Mouse (Mus musculus) cerebellum, adult 2 months (tissue): ENCODE measurements around the gene Fchsd2. TPM values are rescaled to one million over a fixed set of nuclear protein-coding genes. Genes with fewer than 3 reads are reported as not detected.

ENCODE experiments used
- DNase-seq, 2 experiments: peaks; one replicate each; pipeline ENCODE4 v3.0.0; 2021
- H3K27ac ChIP-seq: fragments of 200-500 bp; 2 replicates; pipeline ENCODE4 v1.5.1; 2012; ENCODE audit warnings: low read length, control low read depth, inconsistent platforms; ENCODE audit not compliant: insufficient read depth
- H3K27me3 ChIP-seq: fragments of 200-500 bp; 2 replicates; pipeline ENCODE4 v1.6.1; 2012; ENCODE audit warnings: inconsistent platforms, mild to moderate bottlenecking, low read length, moderate library complexity; ENCODE audit not compliant: control insufficient read depth, insufficient read depth
- H3K4me1 ChIP-seq: fragments of 200-500 bp; 2 replicates; pipeline ENCODE4 v1.6.1; 2011; ENCODE audit warnings: low read length; ENCODE audit not compliant: control insufficient read depth, insufficient read depth
- H3K4me3 ChIP-seq: fragments of 200-500 bp; replicated peaks from 2 replicates; pipeline ENCODE3; 2011; ENCODE audit warnings: mild to moderate bottlenecking, low read depth, low read length, control low read depth; ENCODE audit not compliant: insufficient read depth
- CTCF ChIP-seq: fragments of 200-500 bp; IDR thresholded peaks from 2 replicates; pipeline ENCODE4 v1.5.1; 2011; ENCODE audit warnings: low read depth, mild to moderate bottlenecking, control low read depth, low read length, moderate library complexity, borderline replicate concordance; ENCODE audit not compliant: insufficient read depth
- POLR2A ChIP-seq: fragments of 200-500 bp; IDR thresholded peaks from 2 replicates; pipeline ENCODE4 v1.6.1; 2011; ENCODE audit warnings: low read length, control low read depth, borderline replicate concordance; ENCODE audit not compliant: insufficient read depth
- WGBS: fragments of 180-500 bp; shearing (Covaris S2); methylation state at CpG from one replicate; pipeline ENCODE4 v1.1.7; 2018; 5-methylcytosine and 5-hydroxymethylcytosine counted together
- polyA plus RNA-seq: library from polyadenylated mRNA; depleted of rRNA; stranded (reverse); fragments of >200 nt; gene quantifications from 2 replicates; pipeline ENCODE4 v1.2.3, GENCODE M21; 2012

The Fchsd2 gene
- polyA plus RNA-seq, 1 experiment = 29.3 TPM

DNA sequence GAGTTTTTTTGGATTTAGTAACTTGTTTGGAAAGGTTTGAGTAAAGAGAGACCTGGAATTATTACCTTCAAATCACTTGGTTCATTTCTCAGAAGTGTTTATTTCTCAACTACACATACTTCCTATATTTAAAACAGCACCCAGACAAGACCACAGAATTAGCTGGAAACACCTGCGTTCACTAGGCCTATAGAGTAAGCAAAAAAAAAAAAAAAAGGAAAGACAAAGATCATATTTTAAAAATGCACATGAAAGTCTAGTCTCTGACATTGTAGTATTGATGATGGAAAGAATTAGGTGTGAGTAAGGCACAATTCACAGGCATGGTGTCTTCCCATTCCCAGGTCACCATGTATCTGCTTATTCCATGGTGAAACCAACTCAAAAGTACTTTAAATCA lies 118.2 kb downstream of the Fchsd2 start:
- H3K27me3 ChIP-seq = no peaks in the 10 kb centered on the region
- no peaks in the 10 kb centered on the region for H3K4me1 ChIP-seq
- no peak overlapping the region for H3K4me3 ChIP-seq
- TF ChIP-seq CTCF (no peak), POLR2A (no peak)
- no peak for DNase-seq
- 97% methylated on average over 1 of the region's 1 CpGs for WGBS
- no peak overlapping the region for H3K27ac ChIP-seq

DNA sequence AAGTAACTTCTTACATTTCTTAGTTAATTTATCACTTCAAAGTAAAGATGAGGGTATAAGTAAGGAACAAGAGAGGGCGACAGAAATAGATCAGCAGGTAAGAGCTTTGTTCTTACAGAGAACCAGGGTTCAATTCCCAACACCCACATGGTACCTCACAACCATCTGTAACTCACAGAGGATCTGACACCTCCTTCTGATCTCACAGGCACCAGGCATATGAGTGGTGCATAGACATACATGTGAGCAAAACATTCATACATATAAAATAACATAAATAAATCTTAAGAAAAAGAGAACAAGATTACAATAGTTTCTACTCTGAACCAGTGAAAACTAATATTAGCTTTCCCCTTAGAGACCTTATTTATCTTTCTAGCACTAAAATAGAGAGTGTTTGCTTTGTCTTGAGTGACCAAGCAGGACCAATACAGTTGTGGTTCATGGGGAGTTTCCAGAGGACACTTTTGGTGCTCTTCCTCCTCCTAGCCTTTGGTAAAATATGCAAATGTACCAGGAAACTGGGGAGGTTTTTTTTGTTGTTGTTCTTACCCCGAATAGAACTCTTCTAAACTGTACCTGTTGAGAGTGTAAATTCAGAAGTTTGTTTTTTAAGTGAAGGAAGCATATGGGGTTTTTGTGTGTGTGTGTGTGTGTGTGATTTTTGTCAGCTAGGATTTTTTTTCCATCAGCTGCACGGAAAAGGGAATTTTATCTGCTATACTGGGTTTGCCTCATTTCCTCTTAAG lies 121.0 kb downstream of the Fchsd2 start:
- H3K4me3 ChIP-seq = no peak overlapping the region
- no peaks in the 10 kb centered on the region for H3K27me3 ChIP-seq
- TF ChIP-seq CTCF (no peak), POLR2A (no peak)
- H3K4me1 ChIP-seq = no peaks in the 10 kb centered on the region
- WGBS = 87% methylated on average over 3 of the region's 3 CpGs
- no peak for DNase-seq
- no peak overlapping the region for H3K27ac ChIP-seq

DNA sequence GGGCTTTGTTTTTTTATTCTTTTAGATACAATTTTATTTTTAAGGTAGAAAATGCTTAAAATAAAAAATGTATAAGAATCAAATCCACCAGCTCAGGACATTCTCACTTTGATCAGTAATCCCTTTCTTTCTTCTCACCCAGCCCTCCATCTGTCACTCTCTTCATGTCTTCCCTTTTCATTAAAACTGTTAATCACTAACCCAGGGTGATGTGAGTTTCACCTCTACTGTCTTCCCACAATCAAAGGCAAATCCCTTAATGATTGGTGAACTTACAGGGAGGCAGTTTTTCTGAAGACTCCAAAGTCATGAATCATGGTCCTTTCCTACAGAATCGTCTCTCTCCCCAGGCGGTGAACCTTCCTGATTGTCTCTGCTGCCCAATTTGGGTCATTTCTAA lies 124.1 kb downstream of the Fchsd2 start:
- Histone ChIP-seq H3K4me1 (no peaks in the 10 kb centered on the region), H3K4me3 (no peak overlapping the region), H3K27ac (no peak overlapping the region), H3K27me3 (no peaks in the 10 kb centered on the region)
- no peak for DNase-seq
- 88% methylated on average over 2 of the region's 2 CpGs for WGBS
- no peak for TF ChIP-seq POLR2A

DNA sequence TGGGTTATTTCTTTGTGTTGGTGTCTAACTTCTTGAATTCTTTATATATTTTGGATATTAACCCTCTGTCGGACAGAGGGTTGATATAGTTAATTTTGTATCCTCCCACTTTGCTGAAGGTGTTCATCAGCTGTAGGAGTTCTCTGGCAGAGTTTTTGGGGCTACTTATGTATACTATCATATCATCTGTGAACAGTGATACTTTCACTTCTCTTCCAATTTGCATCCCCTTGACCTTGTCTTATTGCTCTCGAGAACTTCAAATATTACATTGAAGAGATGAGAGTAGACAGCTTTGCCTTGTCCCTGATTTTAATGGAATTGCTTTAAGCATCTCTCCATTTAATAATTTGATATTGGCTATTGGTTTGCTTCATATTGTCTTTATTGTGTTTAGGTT lies 130.8 kb downstream of the Fchsd2 start:
- WGBS = 100% methylated on average over 2 of the region's 2 CpGs
- Histone ChIP-seq H3K27me3 (no peaks in the 10 kb centered on the region), H3K27ac (no peak overlapping the region), H3K4me3 (no peak overlapping the region), H3K4me1 (no peaks in the 10 kb centered on the region)
- no peak for TF ChIP-seq CTCF
- TF ChIP-seq POLR2A = no peak
- DNase-seq = no peak

DNA sequence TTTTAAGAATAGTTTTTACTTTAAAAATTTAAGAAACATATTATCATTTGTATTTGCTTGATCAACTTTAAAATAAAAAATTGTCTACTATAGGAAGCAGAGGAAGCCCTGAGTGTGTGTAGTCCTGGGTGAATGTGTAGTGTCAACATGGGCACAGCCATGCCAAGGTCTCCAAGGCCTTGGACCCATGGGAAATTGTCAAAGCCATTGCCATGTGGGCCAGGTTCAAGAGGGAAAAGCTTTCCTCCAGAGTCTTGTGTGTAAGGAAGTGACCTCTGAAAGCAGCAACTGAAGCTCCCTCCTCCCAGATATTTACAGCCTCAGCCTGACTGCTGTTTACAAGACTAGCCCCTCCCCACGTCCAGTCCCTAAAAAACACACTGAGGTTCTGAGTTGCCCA lies 136.7 kb downstream of the Fchsd2 start:
- H3K4me1 ChIP-seq = peaks cover 3% of the 10 kb centered on the region; the same call in 1 of the 2 replicates
- TF ChIP-seq POLR2A = no peak
- TF ChIP-seq CTCF = no peak
- WGBS = 83% methylated on average over 1 of the region's 1 CpGs

DNA sequence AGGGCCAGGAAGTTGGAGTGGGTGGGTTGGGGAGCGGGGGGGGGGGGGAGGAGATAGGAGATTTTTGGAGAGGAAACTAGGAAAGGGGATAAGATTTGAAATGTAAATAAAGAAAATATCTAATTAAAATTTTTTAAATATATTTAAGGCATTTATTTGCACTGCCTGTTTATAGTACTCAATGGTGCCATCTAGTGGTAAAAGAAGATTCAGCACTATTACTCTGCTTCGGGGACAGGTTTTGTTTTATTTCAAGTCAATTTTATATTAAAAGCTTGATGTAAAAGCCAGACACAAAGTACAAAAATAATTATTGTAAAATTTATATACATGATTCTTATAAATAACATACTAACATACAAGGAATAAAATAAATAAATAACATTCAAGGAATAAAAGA lies 138.8 kb downstream of the Fchsd2 start:
- no peak overlapping the region for H3K4me3 ChIP-seq
- H3K27ac ChIP-seq = no peak overlapping the region
- TF ChIP-seq POLR2A = no peak
- TF ChIP-seq CTCF = no peak
- 26% methylated on average over 2 of the region's 2 CpGs for WGBS
- peaks cover 3% of the 10 kb centered on the region; the same call in 1 of the 2 replicates for H3K4me1 ChIP-seq
- H3K27me3 ChIP-seq = no peaks in the 10 kb centered on the region
- peak in 1 of 2 experiments; percentile 35 for DNase-seq

More for the DNA sequence above, 136.7 kb downstream of the Fchsd2 start:
- Histone ChIP-seq H3K27ac (no peak overlapping the region), H3K27me3 (no peaks in the 10 kb centered on the region), H3K4me3 (no peak overlapping the region)
- no peak for DNase-seq

DNA sequence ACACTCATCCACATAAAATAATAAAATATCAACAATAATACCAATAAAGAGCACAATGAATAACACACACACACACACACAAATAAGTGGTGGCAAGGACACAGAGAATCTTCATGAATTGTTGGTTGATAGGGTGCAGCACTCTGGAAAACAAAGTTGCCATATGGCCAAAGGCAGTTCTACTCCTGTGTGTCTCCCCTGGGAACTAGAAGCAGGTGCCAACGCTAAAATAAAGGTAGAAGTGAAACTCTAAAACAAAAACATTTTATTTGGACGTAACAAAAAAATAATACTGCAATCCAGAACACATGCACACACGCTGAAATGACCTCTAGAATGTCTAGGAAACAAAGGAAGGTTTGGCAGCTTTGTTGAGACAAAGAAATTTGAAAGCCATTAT lies 140.1 kb downstream of the Fchsd2 start:
- H3K4me1 ChIP-seq = peaks cover 3% of the 10 kb centered on the region; the same call in 1 of the 2 replicates
- H3K4me3 ChIP-seq = no peak overlapping the region
- TF ChIP-seq POLR2A (no peak), CTCF (no peak)
- DNase-seq = no peak
- 30% methylated on average over 3 of the region's 3 CpGs for WGBS
- H3K27ac ChIP-seq = no peak overlapping the region
- no peaks in the 10 kb centered on the region for H3K27me3 ChIP-seq

DNA sequence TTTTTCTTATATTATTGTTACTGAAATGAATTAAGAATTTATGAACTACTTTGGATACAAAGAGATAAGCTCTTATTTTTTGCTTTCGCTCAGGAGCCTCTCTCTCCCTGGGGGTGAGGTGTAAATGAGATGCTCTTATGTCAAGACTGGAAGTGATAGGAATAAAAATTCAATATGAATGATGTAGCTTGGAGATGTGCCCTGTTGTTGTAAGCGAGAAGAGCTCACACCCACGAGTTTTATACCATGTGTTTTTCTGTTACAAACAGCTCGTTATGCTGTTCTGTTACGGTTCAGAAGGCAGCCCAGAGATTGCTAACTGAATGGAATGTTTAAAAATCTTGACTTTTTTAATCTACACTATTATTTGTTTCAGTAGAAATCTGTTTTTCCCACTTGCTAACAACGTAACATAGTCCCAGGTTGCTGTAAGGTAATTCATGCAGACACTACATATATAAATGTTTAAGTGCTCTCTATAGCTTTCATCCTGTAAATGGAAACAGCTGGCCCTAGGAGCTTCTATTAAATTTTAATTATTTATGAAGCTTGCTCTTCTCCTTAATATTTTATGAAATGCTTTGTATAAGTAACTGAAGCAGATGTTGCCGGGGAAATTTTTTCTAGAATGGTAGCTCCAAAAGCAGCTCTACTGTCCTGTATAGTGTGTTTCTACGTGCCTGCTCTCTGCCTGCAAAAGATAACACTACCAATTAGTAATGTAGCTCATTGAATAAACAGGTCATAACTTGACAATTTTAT lies 144.2 kb downstream of the Fchsd2 start:
- H3K27ac ChIP-seq = no peak overlapping the region

More for the DNA sequence above, 144.2 kb downstream of the Fchsd2 start:
- Histone ChIP-seq H3K4me3 (no peak overlapping the region), H3K27me3 (no peaks in the 10 kb centered on the region), H3K4me1 (peaks cover 3% of the 10 kb centered on the region; the same call in 1 of the 2 replicates)
- TF ChIP-seq CTCF = no peak
- TF ChIP-seq POLR2A = no peak
- DNase-seq = no peak
- 80% methylated on average over 8 of the region's 8 CpGs for WGBS
